Mouse (Mus musculus) heart, embryonic 10.5 days (tissue): ENCODE data around the gene Capn13. TPM values are rescaled to one million over a fixed set of nuclear protein-coding genes. Genes with fewer than 3 reads are reported as not detected.

Experiments used
- DNase-seq: peaks from one replicate; pipeline ENCODE4 v3.0.0-alpha.2; 2017; ENCODE audit warnings: low spot score
- H3K27ac ChIP-seq: fragments of 300-500 bp; sonication (generic); 2 replicates; pipeline ENCODE4 v1.5.1; 2016; ENCODE audit warnings: mild to moderate bottlenecking
- H3K27me3 ChIP-seq: fragments of 300-500 bp; sonication (generic); 2 replicates; pipeline ENCODE4 v1.6.1; 2016; ENCODE audit warnings: mild to moderate bottlenecking; ENCODE audit not compliant: poor library complexity, insufficient read depth, severe bottlenecking
- H3K36me3 ChIP-seq: fragments of 300-500 bp; sonication (generic); 2 replicates; pipeline ENCODE4 v1.6.1; 2016; ENCODE audit warnings: mild to moderate bottlenecking, moderate library complexity
- H3K4me1 ChIP-seq: fragments of 300-500 bp; sonication (generic); 2 replicates; pipeline ENCODE4 v1.6.1; 2016; ENCODE audit warnings: mild to moderate bottlenecking
- H3K4me3 ChIP-seq: fragments of 300-500 bp; sonication (generic); 2 replicates; pipeline ENCODE4 v1.5.1; 2016; ENCODE audit warnings: mild to moderate bottlenecking, moderate library complexity
- H3K9me3 ChIP-seq: fragments of 300-500 bp; sonication (generic); 2 replicates; pipeline ENCODE4 v1.6.1; 2016; ENCODE audit warnings: mild to moderate bottlenecking, moderate library complexity
- WGBS: fragments of 180-500 bp; shearing (Covaris S2); methylation state at CpG from one replicate; pipeline ENCODE4 v1.1.7; 2016; 5-methylcytosine and 5-hydroxymethylcytosine counted together
- polyA plus RNA-seq: library from polyadenylated mRNA; unstranded; fragments of >200 nt; fragmentation: Nextera tagmentation; extraction: Ambion mirVana; gene quantifications from 2 replicates; pipeline ENCODE4 v1.2.1, GENCODE M21; 2016

The Capn13 gene
- polyA plus RNA-seq, 1 experiment from 2014 or later: not detected

GRCm38 (mm10) chr17:73324732-73325131 is 75.9 kb downstream of the Capn13 start:
- 0 out of 2 replicates have a peak, but pooled peaks cover 4% of the 10 kb centered on the region for H3K4me1 ChIP-seq
- no peaks in the 10 kb centered on the region for H3K36me3 ChIP-seq
- no peak for DNase-seq
- WGBS: 43% methylated on average over 6 of the region's 6 CpGs
- H3K27ac ChIP-seq: no peak overlapping the region
- H3K4me3 ChIP-seq: no peak overlapping the region
- peaks cover 14% of the 10 kb centered on the region; the same call in 1 of the 2 replicates for H3K27me3 ChIP-seq
- H3K9me3 ChIP-seq: no peaks in the 10 kb centered on the region

- no peak overlapping the region for H3K4me3 ChIP-seq
- peaks cover 13% of the 10 kb centered on the region; the same call in 1 of the 2 replicates for H3K27me3 ChIP-seq
- no peaks in the 10 kb centered on the region for H3K36me3 ChIP-seq
- H3K27ac ChIP-seq: no peak overlapping the region
- 0 out of 2 replicates have a peak, but pooled peaks cover 4% of the 10 kb centered on the region for H3K4me1 ChIP-seq
- WGBS: 74% methylated on average over 3 of the region's 3 CpGs
- no peak for DNase-seq
- no peaks in the 10 kb centered on the region for H3K9me3 ChIP-seq
These were observed 76.7 kb downstream of the Capn13 start for GRCm38 (mm10) chr17:73323981-73324380.

- no peak overlapping the region for H3K27ac ChIP-seq
- H3K36me3 ChIP-seq: no peaks in the 10 kb centered on the region
- no peaks in the 10 kb centered on the region for H3K4me1 ChIP-seq
- no peaks in the 10 kb centered on the region for H3K27me3 ChIP-seq
- 90% methylated on average over 13 of the region's 13 CpGs for WGBS
- no peak for DNase-seq
- no peak overlapping the region for H3K4me3 ChIP-seq
- no peaks in the 10 kb centered on the region for H3K9me3 ChIP-seq
These were observed 85.9 kb downstream of the Capn13 start for GRCm38 (mm10) chr17:73314786-73315185.

GRCm38 (mm10) chr17:73311491-73311890 is 89.2 kb downstream of the Capn13 start:
- H3K4me1 ChIP-seq: peaks cover 6% of the 10 kb centered on the region; the same call in 1 of the 2 replicates
- DNase-seq: peak; percentile 54
- H3K27me3 ChIP-seq: no peaks in the 10 kb centered on the region
- 84% methylated on average over 5 of the region's 5 CpGs for WGBS
- no peak overlapping the region for H3K27ac ChIP-seq
- H3K4me3 ChIP-seq: no peak overlapping the region
- no peaks in the 10 kb centered on the region for H3K36me3 ChIP-seq
- H3K9me3 ChIP-seq: no peaks in the 10 kb centered on the region

DNA sequence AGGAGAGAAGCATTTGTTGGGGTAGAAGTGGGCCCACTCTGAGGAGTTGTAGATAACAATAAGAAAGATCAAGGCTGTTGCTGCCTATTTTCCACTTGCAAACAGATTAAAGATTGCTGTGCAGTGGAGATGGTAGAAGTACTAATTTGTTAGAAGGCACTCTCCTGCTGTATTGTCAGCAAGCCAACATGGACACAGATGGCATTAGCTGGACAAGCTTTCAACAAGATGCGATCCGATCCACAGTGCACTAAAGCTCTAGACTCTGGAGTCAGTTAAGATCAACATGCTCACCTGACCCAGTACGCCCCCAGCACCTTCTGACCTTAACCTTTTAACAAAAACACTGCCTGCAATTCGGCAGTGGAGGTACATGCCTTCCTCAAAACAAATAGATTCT is 92.0 kb downstream of the Capn13 start:
- Histone ChIP-seq H3K4me1 (peaks cover 9% of the 10 kb centered on the region; the same call in 1 of the 2 replicates), H3K9me3 (no peaks in the 10 kb centered on the region), H3K4me3 (no peak overlapping the region), H3K27ac (no peak overlapping the region), H3K36me3 (no peaks in the 10 kb centered on the region), H3K27me3 (peaks cover 17% of the 10 kb centered on the region)
- DNase-seq: peak; percentile 7
- 79% methylated on average over 4 of the region's 4 CpGs for WGBS

- Histone ChIP-seq H3K4me3 (no peak overlapping the region), H3K9me3 (no peaks in the 10 kb centered on the region), H3K27ac (no peak overlapping the region), H3K27me3 (peaks cover 19% of the 10 kb centered on the region), H3K36me3 (no peaks in the 10 kb centered on the region), H3K4me1 (peaks cover 9% of the 10 kb centered on the region; the same call in 1 of the 2 replicates)
- 43% methylated on average over 7 of the region's 7 CpGs for WGBS
- peak; percentile 69 for DNase-seq
These were observed 94.0 kb downstream of the Capn13 start for GRCm38 (mm10) chr17:73306626-73307025.

DNA sequence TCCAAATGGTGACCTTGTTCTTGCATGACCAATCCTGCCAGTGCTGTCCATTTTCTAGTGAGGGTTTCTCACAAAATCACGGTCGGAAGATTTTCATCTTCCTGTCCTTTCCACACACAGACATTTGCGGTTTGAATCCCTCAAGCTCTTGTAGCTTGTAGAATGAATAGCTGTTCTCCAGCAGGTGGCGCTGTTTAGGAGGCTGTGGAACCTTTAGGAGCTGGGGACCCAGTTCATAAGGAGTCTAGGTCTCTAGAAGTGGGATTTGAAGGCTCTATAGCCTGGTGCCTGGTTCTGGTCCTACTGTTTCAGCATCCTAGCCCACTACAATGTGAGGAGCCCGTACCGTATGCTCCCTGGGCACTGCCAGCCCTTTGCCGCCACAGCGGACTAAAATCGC is 95.0 kb downstream of the Capn13 start:
- peak; percentile 83 for DNase-seq
- 54% methylated on average over 9 of the region's 9 CpGs for WGBS
- no peak overlapping the region for H3K4me3 ChIP-seq
- no peaks in the 10 kb centered on the region for H3K9me3 ChIP-seq
- peaks cover 19% of the 10 kb centered on the region for H3K27me3 ChIP-seq
- H3K36me3 ChIP-seq: no peaks in the 10 kb centered on the region
- no peak overlapping the region for H3K27ac ChIP-seq
- H3K4me1 ChIP-seq: peaks cover 9% of the 10 kb centered on the region; the same call in 1 of the 2 replicates

DNA sequence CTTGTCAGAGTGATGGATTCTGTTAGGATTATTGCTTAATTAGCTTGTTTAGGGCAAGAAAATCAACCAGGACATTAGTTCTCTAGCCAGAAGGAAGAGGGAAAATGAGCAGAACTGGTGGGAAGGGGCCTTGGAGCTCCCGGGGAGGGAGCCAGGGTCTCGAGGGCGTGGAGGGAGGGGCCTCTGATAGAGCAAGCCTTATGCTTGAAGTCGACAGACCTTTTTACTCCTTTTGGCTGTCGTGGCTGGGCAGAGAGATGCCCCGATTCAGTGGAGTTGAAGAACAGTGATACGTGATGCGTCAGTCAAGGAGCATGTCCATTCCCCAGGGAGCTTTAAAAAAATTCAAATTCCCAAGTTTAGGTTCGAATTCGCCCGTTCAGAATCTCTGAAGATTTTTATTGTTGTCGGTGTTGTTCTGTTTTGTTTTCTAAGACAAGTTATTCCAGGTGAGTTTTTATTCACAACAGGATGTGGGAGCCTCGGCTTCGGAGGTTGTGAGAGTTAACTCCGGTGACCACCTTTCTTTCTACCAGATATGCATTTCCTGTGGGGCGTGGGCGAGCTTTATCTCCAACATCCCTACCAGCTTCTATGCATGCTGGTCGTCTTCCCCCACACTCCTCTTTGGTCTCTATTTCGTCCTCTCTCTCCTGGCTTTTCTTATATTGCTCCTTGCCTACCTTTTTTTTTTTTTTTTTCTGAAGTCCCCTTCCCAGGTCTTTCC is 96.4 kb downstream of the Capn13 start:
- 42% methylated on average over 19 of the region's 19 CpGs for WGBS
- H3K4me3 ChIP-seq: no peak overlapping the region
- peak; percentile 72 for DNase-seq
- H3K27ac ChIP-seq: no peak overlapping the region
- H3K27me3 ChIP-seq: peaks cover 19% of the 10 kb centered on the region
- H3K4me1 ChIP-seq: peaks cover 9% of the 10 kb centered on the region; the same call in 1 of the 2 replicates
- no peaks in the 10 kb centered on the region for H3K36me3 ChIP-seq
- H3K9me3 ChIP-seq: no peaks in the 10 kb centered on the region

DNA sequence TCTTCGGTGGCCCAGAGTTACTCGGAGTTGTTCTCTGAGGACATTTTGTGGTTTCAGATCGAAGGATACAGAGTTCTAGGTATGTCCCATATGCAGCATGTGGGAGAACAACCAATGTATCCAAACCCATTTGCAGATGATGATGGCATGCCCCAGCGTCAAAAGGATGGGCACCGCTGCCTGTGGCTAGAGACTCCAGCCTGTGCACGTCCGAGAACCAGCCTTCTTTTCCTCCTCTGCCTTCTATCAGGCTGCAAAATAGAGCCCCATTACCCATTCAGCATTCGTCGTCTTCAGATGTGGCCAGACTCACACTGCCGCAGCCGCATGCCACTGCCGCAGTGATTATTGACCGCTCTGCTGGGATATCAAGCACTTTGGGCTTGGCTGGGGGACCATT is 97.0 kb downstream of the Capn13 start:
- peaks cover 9% of the 10 kb centered on the region; the same call in 1 of the 2 replicates for H3K4me1 ChIP-seq
- no peak overlapping the region for H3K4me3 ChIP-seq
- H3K27me3 ChIP-seq: peaks cover 24% of the 10 kb centered on the region
- DNase-seq: peak; percentile 75
- H3K9me3 ChIP-seq: no peaks in the 10 kb centered on the region
- H3K27ac ChIP-seq: no peak overlapping the region
- WGBS: 61% methylated on average over 13 of the region's 13 CpGs
- H3K36me3 ChIP-seq: no peaks in the 10 kb centered on the region

GRCm38 (mm10) chr17:73303217-73303616 is 97.4 kb downstream of the Capn13 start:
- no peaks in the 10 kb centered on the region for H3K9me3 ChIP-seq
- peak; percentile 86 for DNase-seq
- no peak overlapping the region for H3K4me3 ChIP-seq
- 26% methylated on average over 5 of the region's 5 CpGs for WGBS
- H3K27ac ChIP-seq: no peak overlapping the region
- H3K4me1 ChIP-seq: peaks cover 9% of the 10 kb centered on the region; the same call in 1 of the 2 replicates
- H3K36me3 ChIP-seq: no peaks in the 10 kb centered on the region
- peaks cover 28% of the 10 kb centered on the region for H3K27me3 ChIP-seq

- Histone ChIP-seq H3K27me3 (peaks cover 30% of the 10 kb centered on the region), H3K36me3 (no peaks in the 10 kb centered on the region), H3K9me3 (no peaks in the 10 kb centered on the region), H3K27ac (no peak overlapping the region), H3K4me3 (no peak overlapping the region), H3K4me1 (peaks cover 14% of the 10 kb centered on the region; the same call in 1 of the 2 replicates)
- 9% methylated on average over 10 of the region's 10 CpGs for WGBS
- peak; percentile 88 for DNase-seq
These were observed 98.6 kb downstream of the Capn13 start for GRCm38 (mm10) chr17:73302104-73302503.

- no peak overlapping the region; the same call in 1 of the 2 replicates for H3K4me3 ChIP-seq
- no peaks in the 10 kb centered on the region for H3K9me3 ChIP-seq
- H3K27ac ChIP-seq: no peak overlapping the region
- 36% methylated on average over 15 of the region's 15 CpGs for WGBS
- DNase-seq: peak; percentile 74
- H3K4me1 ChIP-seq: peaks cover 7% of the 10 kb centered on the region; the same call in 1 of the 2 replicates
- no peaks in the 10 kb centered on the region for H3K36me3 ChIP-seq
- peaks cover 30% of the 10 kb centered on the region for H3K27me3 ChIP-seq
These were observed 99.2 kb downstream of the Capn13 start for GRCm38 (mm10) chr17:73301258-73302050.
